Mouse (Mus musculus): Measurements from ENCODE around the gene Fga.
A peak's percentile ranks its signal among the peaks of the same experiment; 100 is the strongest.

Fga gene

GRCm38 (mm10) chr3:83027546-83028251 is 1.8 kb downstream of the Fga start:
- DNase-seq (ENCODE audit: low spot score in 2 of 2) = no peak

GRCm38 (mm10) chr3:83030331-83030730 is 4.5 kb downstream of the Fga start:
- DNase-seq (ENCODE audit: low spot score in 2 of 2) = no peak

GRCm38 (mm10) chr3:83032746-83033308 is 7.0 kb downstream of the Fga start:
- DNase-seq (ENCODE audit: low spot score in 2 of 2) = no peak

- no peak for DNase-seq (ENCODE audit: low spot score in 2 of 2)
Measured at GRCm38 (mm10) chr3:83033801-83034200, 7.9 kb downstream of the Fga start.

GRCm38 (mm10) chr3:83038865-83039264 is 13.0 kb downstream of the Fga start:
- DNase-seq (ENCODE audit: low spot score in 2 of 2) = no peak

- DNase-seq (ENCODE audit: low spot score in 2 of 2) = no peak
Measured at GRCm38 (mm10) chr3:83039666-83040065, 13.8 kb downstream of the Fga start.

- no peak for DNase-seq (ENCODE audit: low spot score in 2 of 2)
Measured at GRCm38 (mm10) chr3:83042451-83042850, 16.6 kb downstream of the Fga start.

GRCm38 (mm10) chr3:83046649-83047048 is 20.8 kb downstream of the Fga start:
- DNase-seq (ENCODE audit: low spot score in 2 of 2) = no peak

GRCm38 (mm10) chr3:83049680-83050079 is 23.8 kb downstream of the Fga start, which contains the start of gene Fgb:
Gene Fgb (minus strand): TSS chr3:83049863.
- DNase-seq (ENCODE audit: low spot score in 2 of 2) = no peak

GRCm38 (mm10) chr3:83050661-83051060 is 24.8 kb downstream of the Fga start:
- DNase-seq (ENCODE audit: low spot score in 2 of 2) = no peak

GRCm38 (mm10) chr3:83052102-83052501 is 26.2 kb downstream of the Fga start:
- DNase-seq (ENCODE audit: low spot score in 2 of 2) = no peak

- no peak for DNase-seq (ENCODE audit: low spot score in 2 of 2)
Measured at GRCm38 (mm10) chr3:83053126-83053525, 27.2 kb downstream of the Fga start.

GRCm38 (mm10) chr3:83053758-83054157 is 27.9 kb downstream of the Fga start:
- DNase-seq (ENCODE audit: low spot score in 2 of 2) = peak in 1 of 2 experiments; percentile 24

- no peak for DNase-seq (ENCODE audit: low spot score in 2 of 2)
Measured at GRCm38 (mm10) chr3:83054759-83055158, 28.9 kb downstream of the Fga start.

- peak; percentile 98 to 99 for DNase-seq (ENCODE audit: low spot score in 2 of 2)
Measured at GRCm38 (mm10) chr3:83055281-83056038, 29.6 kb downstream of the Fga start, which contains the start of gene Plrg1. Gene Plrg1 (plus strand): TSS chr3:83055522.

GRCm38 (mm10) chr3:83057046-83057445 is 31.2 kb downstream of the Fga start:
- no peak for DNase-seq (ENCODE audit: low spot score in 2 of 2)

- DNase-seq (ENCODE audit: low spot score in 2 of 2) = no peak
Measured at GRCm38 (mm10) chr3:83067920-83068319, 42.0 kb downstream of the Fga start.

GRCm38 (mm10) chr3:83068869-83069268 is 43.0 kb downstream of the Fga start:
- DNase-seq (ENCODE audit: low spot score in 2 of 2) = no peak

- no peak for DNase-seq (ENCODE audit: low spot score in 2 of 2)
Measured at GRCm38 (mm10) chr3:83070231-83070630, 44.4 kb downstream of the Fga start.

GRCm38 (mm10) chr3:83076563-83076962 is 50.7 kb downstream of the Fga start:
- DNase-seq (ENCODE audit: low spot score in 2 of 2) = peak in 1 of 2 experiments; percentile 40

GRCm38 (mm10) chr3:83080567-83081055 is 54.7 kb downstream of the Fga start:
- peak; percentile 34 to 64 for DNase-seq (ENCODE audit: low spot score in 2 of 2)

All from cerebellum, postnatal 4 days (tissue).